ENCODE assay signal across 8 mouse cellular contexts in the genomic region with DNA sequence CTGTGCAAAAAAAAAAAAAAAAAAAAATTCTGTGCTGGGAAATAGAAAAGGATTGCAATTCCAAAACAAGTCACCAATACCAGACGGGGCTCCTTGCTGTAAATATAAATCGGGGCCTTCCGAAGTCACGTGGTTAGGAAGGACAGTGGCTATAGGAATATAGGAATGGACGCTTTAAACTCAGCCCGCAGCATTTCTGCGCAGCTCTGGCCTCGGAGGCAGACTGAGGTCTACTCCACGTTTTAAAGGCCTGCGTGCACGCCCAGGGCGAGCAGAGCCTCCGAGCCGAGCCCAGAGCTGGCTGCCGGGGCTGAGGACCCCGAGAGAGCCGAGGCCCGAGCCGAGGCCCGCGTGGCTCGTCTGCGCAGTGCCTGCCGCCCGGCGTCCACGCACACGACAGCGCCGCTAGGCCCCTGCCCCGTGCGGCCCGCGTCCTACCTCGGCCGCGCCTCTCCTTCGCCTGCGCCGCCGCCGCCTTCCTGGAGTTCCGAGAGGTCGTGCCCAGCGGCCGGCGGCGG. TPM values are rescaled to one million over a fixed set of nuclear protein-coding genes. Genes with fewer than 3 reads are reported as not detected.
A peak's percentile ranks its signal among the peaks of the same experiment; 100 is the strongest.
DNase-seq lines count a peak whose midpoint lies in the region; ATAC-seq and TF ChIP-seq lines count a peak whose summit lies in the region.

No protein-coding gene starts in this region.

- 0% methylated on average over 48 of the region's 48 CpGs for WGBS in kidney, embryonic 16.5 days
- under 1% methylated on average over 22 of the region's 48 CpGs for WGBS in embryonic facial prominence, embryonic 14.5 days
- under 1% methylated on average over 48 of the region's 48 CpGs for WGBS in intestine, postnatal 0 days
- WGBS in midbrain, embryonic 16.5 days = 0% methylated on average over 21 of the region's 48 CpGs

- no peaks in the 10 kb centered on the region for H3K27me3 ChIP-seq in kidney, embryonic 16.5 days (ENCODE audit: insufficient read depth, low read length)
- H3K27me3 ChIP-seq in embryonic facial prominence, embryonic 14.5 days (replicated peaks; ENCODE audit: control insufficient read depth, insufficient read depth, low read length) = no peaks in the 10 kb centered on the region
- H3K27me3 ChIP-seq in intestine, postnatal 0 days (replicated peaks; ENCODE audit: control insufficient read depth, insufficient read depth, low read length) = no peaks in the 10 kb centered on the region
- H3K27me3 ChIP-seq in midbrain, embryonic 16.5 days (ENCODE audit: control insufficient read depth, insufficient read depth, low read depth, low read length) = no peaks in the 10 kb centered on the region

- H3K27ac ChIP-seq in kidney, embryonic 16.5 days (ENCODE audit: low read length) = peak overlapping the region; percentile 95
- peak overlapping the region; percentile 92 for H3K27ac ChIP-seq in embryonic facial prominence, embryonic 14.5 days (replicated peaks; ENCODE audit: low read depth, low read length)
- H3K27ac ChIP-seq in intestine, postnatal 0 days (ENCODE audit: low read depth, low read length) = peak overlapping the region; percentile 94
- peak overlapping the region; percentile 86 for H3K27ac ChIP-seq in midbrain, embryonic 16.5 days (ENCODE audit: low read length)

- peak; percentile 81 for ATAC-seq in kidney, embryonic 16.5 days (ENCODE audit: low FRiP score, low TSS enrichment)
- ATAC-seq in embryonic facial prominence, embryonic 14.5 days (ENCODE audit: low read depth) = peak; percentile 70; the same call in 1 of the 2 replicates
- ATAC-seq in intestine, postnatal 0 days = peak; percentile 84
- ATAC-seq in midbrain, embryonic 16.5 days = peak; percentile 85

- H3K9ac ChIP-seq in kidney, embryonic 16.5 days (replicated peaks; ENCODE audit: low read length) = peak overlapping the region; percentile 93
- H3K9ac ChIP-seq in embryonic facial prominence, embryonic 14.5 days (ENCODE audit: low read depth, low read length) = peak overlapping the region; percentile 92
- H3K9ac ChIP-seq in intestine, postnatal 0 days (ENCODE audit: low read depth, low read length) = peak overlapping the region; percentile 76
- H3K9ac ChIP-seq in midbrain, embryonic 16.5 days (ENCODE audit: low read depth, low read length) = peak overlapping the region; percentile 92

- peaks cover 8% of the 10 kb centered on the region for H3K4me1 ChIP-seq in kidney, embryonic 16.5 days (ENCODE audit: insufficient read depth, low read length)
- peaks cover 11% of the 10 kb centered on the region for H3K4me1 ChIP-seq in embryonic facial prominence, embryonic 14.5 days (ENCODE audit: control insufficient read depth, insufficient read depth, low read length)
- peaks cover 3% of the 10 kb centered on the region; the same call in 1 of the 2 replicates for H3K4me1 ChIP-seq in intestine, postnatal 0 days (replicated peaks; ENCODE audit: control insufficient read depth, insufficient read depth, low read length)
- peaks cover 8% of the 10 kb centered on the region for H3K4me1 ChIP-seq in midbrain, embryonic 16.5 days (ENCODE audit: control insufficient read depth, insufficient read depth, low read length)

- no peak for TF ChIP-seq CTCF in intestine, postnatal 0 days (IDR thresholded peaks at IDR 0.05; ENCODE audit: low read depth)

- DNase-seq in kidney, postnatal 36 days = no peak
- peak; percentile 47 for DNase-seq in MEL-GATA-1-ER (ENCODE audit: extremely low read depth, low read depth)
- peak; percentile 70 for DNase-seq in embryonic facial prominence, embryonic 14.5 days (ENCODE audit: low spot score)
- no peak for DNase-seq in cerebellum, postnatal 25 days
- DNase-seq in kidney, adult 11 months = no peak

- H3K9me3 ChIP-seq in kidney, embryonic 16.5 days (ENCODE audit: low read length) = no peaks in the 10 kb centered on the region
- no peaks in the 10 kb centered on the region for H3K9me3 ChIP-seq in embryonic facial prominence, embryonic 14.5 days (ENCODE audit: control insufficient read depth, low read length)
- no peaks in the 10 kb centered on the region for H3K9me3 ChIP-seq in intestine, postnatal 0 days (ENCODE audit: control insufficient read depth)
- H3K9me3 ChIP-seq in midbrain, embryonic 16.5 days (replicated peaks; ENCODE audit: control insufficient read depth, low read length, poor library complexity, severe bottlenecking) = no peaks in the 10 kb centered on the region

- 0 out of 2 replicates have a peak, but pooled peaks cover 10% of the 10 kb centered on the region for H3K36me3 ChIP-seq in kidney, embryonic 16.5 days (ENCODE audit: insufficient read depth, low read length)
- H3K36me3 ChIP-seq in embryonic facial prominence, embryonic 14.5 days (ENCODE audit: control insufficient read depth, insufficient read depth, low read length) = peaks cover 22% of the 10 kb centered on the region
- no peaks in the 10 kb centered on the region for H3K36me3 ChIP-seq in intestine, postnatal 0 days (ENCODE audit: control insufficient read depth, insufficient read depth)
- H3K36me3 ChIP-seq in midbrain, embryonic 16.5 days (ENCODE audit: control insufficient read depth, insufficient read depth, low read length) = 0 out of 2 replicates have a peak, but pooled peaks cover 4% of the 10 kb centered on the region

- peak overlapping the region; percentile 79 for H3K4me2 ChIP-seq in kidney, embryonic 16.5 days (replicated peaks; ENCODE audit: low read depth, low read length)
- H3K4me2 ChIP-seq in embryonic facial prominence, embryonic 14.5 days (ENCODE audit: low read depth, low read length) = peak overlapping the region; percentile 74
- peak overlapping the region; percentile 82 for H3K4me2 ChIP-seq in intestine, postnatal 0 days (replicated peaks; ENCODE audit: low read depth)
- H3K4me2 ChIP-seq in midbrain, embryonic 16.5 days (ENCODE audit: low read length) = peak overlapping the region; percentile 61

- H3K4me3 ChIP-seq in kidney, embryonic 16.5 days (ENCODE audit: low read length) = peak overlapping the region; percentile 85
- H3K4me3 ChIP-seq in embryonic facial prominence, embryonic 14.5 days (ENCODE audit: low read depth, low read length) = peak overlapping the region; percentile 85
- peak overlapping the region; percentile 72 for H3K4me3 ChIP-seq in intestine, postnatal 0 days (ENCODE audit: low read depth, low read length)
- peak overlapping the region; percentile 71 for H3K4me3 ChIP-seq in midbrain, embryonic 16.5 days (ENCODE audit: low read depth, low read length)

RNA-seq across cellular contexts. Expression of gene Rxylt1, which starts 0.7 kb away (rescaled TPM):
- 51.5 and 53.3 TPM in 2 replicates for polyA plus RNA-seq in kidney, embryonic 16.5 days (2015; fragmentation: Nextera tagmentation; extraction: Ambion mirVana)
- polyA plus RNA-seq in embryonic facial prominence, embryonic 14.5 days (2014; fragmentation: Nextera tagmentation; extraction: Ambion mirVana) = 53.1 and 55.2 TPM in 2 replicates
- polyA plus RNA-seq in intestine, postnatal 0 days (2015; fragmentation: Nextera tagmentation; extraction: Ambion mirVana) = 45.2 and 47.1 TPM in 2 replicates
- polyA plus RNA-seq in midbrain, embryonic 16.5 days (2015; fragmentation: Nextera tagmentation; extraction: Ambion mirVana) = 36.4 and 38.1 TPM in 2 replicates

RNA-seq across cellular contexts. Expression of gene Srgap1, which starts 49.4 kb away (rescaled TPM):
- 12.4 and 16.2 TPM in 2 replicates for polyA plus RNA-seq in kidney, embryonic 16.5 days (2015; fragmentation: Nextera tagmentation; extraction: Ambion mirVana)
- polyA plus RNA-seq in embryonic facial prominence, embryonic 14.5 days (2014; fragmentation: Nextera tagmentation; extraction: Ambion mirVana) = 10.7 and 11.1 TPM in 2 replicates
- 2.6 and 3.3 TPM in 2 replicates for polyA plus RNA-seq in intestine, postnatal 0 days (2015; fragmentation: Nextera tagmentation; extraction: Ambion mirVana)
- polyA plus RNA-seq in midbrain, embryonic 16.5 days (2015; fragmentation: Nextera tagmentation; extraction: Ambion mirVana) = 34.4 and 42.1 TPM in 2 replicates

Comparison
In these comparisons a context has a peak if more than half of its experiments do, and no peak if none do; other contexts are left out.
1. DNase-seq: peak in MEL-GATA-1-ER (single experiment) and embryonic facial prominence, embryonic 14.5 days (single experiment); none in kidney, postnatal 36 days (0 of 2), cerebellum, postnatal 25 days (0 of 2) and kidney, adult 11 months (single experiment).
2. Peak in every context shown above with its lines, with median percentiles within 50 percentile points of each other: ATAC-seq, H3K27ac ChIP-seq, H3K4me2 ChIP-seq, H3K4me3 ChIP-seq and H3K9ac ChIP-seq.